Comparison of ENCODE assay signal across 8 mouse cellular contexts in genomic region chr19:7441493-7441892, GRCm38 (mm10). TPM values are rescaled to one million over a fixed set of nuclear protein-coding genes. Genes with fewer than 3 reads are reported as not detected.
A peak's percentile ranks its signal among the peaks of the same experiment; 100 is the strongest.
DNase-seq lines count a peak whose midpoint lies in the region; ATAC-seq and TF ChIP-seq lines count a peak whose summit lies in the region.

No protein-coding gene starts in this region.

- in situ Hi-C loops in ES-E14 (cut with MboI; ENCODE audit: low sequenced_read_pairs in 2 of 2, unreplicated experiment in 2 of 2) = no loop called here

- peaks cover 2% of the 10 kb centered on the region in 2 experiments; a peak in 2 of 4 replicates for H3K4me1 ChIP-seq in ES-E14 (ENCODE audit: control insufficient read depth in 2 of 2, insufficient read depth in 2 of 2, low read length in 2 of 2, poor library complexity in 1 of 2)
- H3K4me1 ChIP-seq in heart, postnatal 0 days (ENCODE audit: control insufficient read depth, insufficient read depth) = no peaks in the 10 kb centered on the region
- H3K4me1 ChIP-seq in limb, embryonic 12.5 days (replicated peaks) = peaks cover 10% of the 10 kb centered on the region

- 0 out of 2 replicates have a peak, but pooled peaks cover 3% of the 10 kb centered on the region for H3K36me3 ChIP-seq in ES-E14 (ENCODE audit: control insufficient read depth, insufficient read depth, low read length, poor library complexity, severe bottlenecking)
- H3K36me3 ChIP-seq in heart, postnatal 0 days (replicated peaks; ENCODE audit: control insufficient read depth, insufficient read depth, low read length) = no peaks in the 10 kb centered on the region; the same call in 1 of the 2 replicates
- H3K36me3 ChIP-seq in limb, embryonic 12.5 days = 0 out of 2 replicates have a peak, but pooled peaks cover 12% of the 10 kb centered on the region

- peak; percentile 59 for DNase-seq in kidney, adult 18-20 months
- no peak for DNase-seq in kidney, adult 11 months
- peak; percentile 77 for DNase-seq in ES-E14 (ENCODE audit: low read depth, low spot score)
- peak; percentile 56 to 75 for DNase-seq in cerebellum, postnatal 25 days
- peak; percentile 44 for DNase-seq in heart, postnatal 0 days (ENCODE audit: low spot score)
- DNase-seq in naive thymus-derived CD4-positive, alpha-beta T cell, adult 2 months (ENCODE audit: low read depth) = peak; percentile 79
- peak; percentile 77 for DNase-seq in thymus, postnatal 14 days

- no peaks in the 10 kb centered on the region for H3K9me3 ChIP-seq in ES-E14 (ENCODE audit: control insufficient read depth, insufficient read depth, low read depth, low read length)
- no peaks in the 10 kb centered on the region for H3K9me3 ChIP-seq in heart, postnatal 0 days (replicated peaks; ENCODE audit: control insufficient read depth, low read length)
- no peaks in the 10 kb centered on the region for H3K9me3 ChIP-seq in limb, embryonic 12.5 days

- peak; percentile 55 for TF ChIP-seq CTCF in heart, postnatal 0 days (IDR thresholded peaks at IDR 0.05; ENCODE audit: low read depth)

- H3K27me3 ChIP-seq in heart, postnatal 0 days (ENCODE audit: control insufficient read depth, insufficient read depth, low read length) = no peaks in the 10 kb centered on the region
- H3K27me3 ChIP-seq in limb, embryonic 12.5 days = no peaks in the 10 kb centered on the region

- H3K4me3 ChIP-seq in ES-E14 (ENCODE audit: insufficient read depth in 1 of 2, low read depth in 1 of 2, low read length in 2 of 2, poor library complexity in 1 of 2, severe bottlenecking in 1 of 2) = peak overlapping the region; percentile 42 to 45
- no peak overlapping the region for H3K4me3 ChIP-seq in heart, postnatal 0 days (ENCODE audit: low read depth, low read length)
- 0 out of 2 replicates have a peak overlapping the region, but pooled peaks have one; percentile 14 for H3K4me3 ChIP-seq in limb, embryonic 12.5 days (replicated peaks)

- no peak for TF ChIP-seq EP300 in heart, postnatal 0 days (IDR thresholded peaks at IDR 0.05; ENCODE audit: low read depth)

- no peak overlapping the region for H3K27ac ChIP-seq in ES-E14 (ENCODE audit: insufficient read depth, low read depth, low read length, poor library complexity, severe bottlenecking)
- no peak overlapping the region for H3K27ac ChIP-seq in heart, postnatal 0 days (ENCODE audit: low read depth)
- H3K27ac ChIP-seq in limb, embryonic 12.5 days = peak overlapping the region; percentile 73

- no peak for ATAC-seq in heart, postnatal 0 days (ENCODE audit: insufficient read depth, low read depth)
- ATAC-seq in limb, embryonic 12.5 days (ENCODE audit: insufficient number of reproducible peaks, insufficient read depth, low FRiP score, low TSS enrichment, low read depth) = peak; percentile 52; the same call in 1 of the 2 replicates

- H3K4me2 ChIP-seq in heart, postnatal 0 days (ENCODE audit: low read depth, low read length) = no peak overlapping the region
- peak overlapping the region; percentile 39 for H3K4me2 ChIP-seq in limb, embryonic 12.5 days

- 51% methylated on average over 14 of the region's 14 CpGs for WGBS in heart, postnatal 0 days
- WGBS in limb, embryonic 12.5 days = 47% methylated on average over 14 of the region's 14 CpGs

- peak overlapping the region; percentile 56; the same call in 1 of the 2 replicates for H3K9ac ChIP-seq in ES-E14 (ENCODE audit: insufficient read depth, low read depth, low read length, poor library complexity, severe bottlenecking)
- no peak overlapping the region for H3K9ac ChIP-seq in heart, postnatal 0 days (replicated peaks; ENCODE audit: low read depth, low read length)
- H3K9ac ChIP-seq in limb, embryonic 12.5 days (replicated peaks) = no peak overlapping the region

TF ChIP-seq in ES-E14, 5 proteins besides CTCF, POLR2A, EP300 and RAD21:
- no peak for TF ChIP-seq HCFC1 (IDR thresholded peaks at IDR 0.05; ENCODE audit: borderline replicate concordance, insufficient read depth, low read length)
- no peak for TF ChIP-seq ZC3H11A (IDR thresholded peaks at IDR 0.05; ENCODE audit: borderline replicate concordance, low read depth, low read length)
- TF ChIP-seq CHD2 (IDR thresholded peaks at IDR 0.05; ENCODE audit: low read depth, low read length) = no peak
- no peak for TF ChIP-seq MAFK (IDR thresholded peaks at IDR 0.05; ENCODE audit: insufficient read depth, low read depth, low read length)
- no peak for TF ChIP-seq ZNF384 (IDR thresholded peaks at IDR 0.05; ENCODE audit: low read depth, low read length)

RNA-seq across cellular contexts. Expression of gene 2700081O15Rik, which starts 24.1 kb away (rescaled TPM):
- total RNA-seq in ES-E14 (2012; rRNA removed) = 28.3 and 40.4 TPM in 2 replicates
- total RNA-seq in heart, postnatal 0 days (2014; rRNA removed; ENCODE audit: low replicate concordance) = 29.6 and 44.0 TPM in 2 replicates
- polyA plus RNA-seq in heart, postnatal 0 days (2015; fragmentation: Nextera tagmentation; extraction: Ambion mirVana) = 2.1 and 2.3 TPM in 2 replicates
- polyA plus RNA-seq in limb, embryonic 12.5 days (2016; fragmentation: Nextera tagmentation; extraction: Ambion mirVana) = 11.0 and 12.0 TPM in 2 replicates

RNA-seq across cellular contexts. Expression of gene Rtn3, which starts 41.6 kb away (rescaled TPM):
- total RNA-seq in ES-E14 (2012; rRNA removed) = 70.5 and 78.6 TPM in 2 replicates
- total RNA-seq in heart, postnatal 0 days (2014; rRNA removed; ENCODE audit: low replicate concordance) = 67.7 and 70.4 TPM in 2 replicates
- 99.7 and 105 TPM in 2 replicates for polyA plus RNA-seq in heart, postnatal 0 days (2015; fragmentation: Nextera tagmentation; extraction: Ambion mirVana)
- 99.6 and 105 TPM in 2 replicates for polyA plus RNA-seq in limb, embryonic 12.5 days (2016; fragmentation: Nextera tagmentation; extraction: Ambion mirVana)

RNA-seq across cellular contexts. Expression of gene Atl3, which starts 52.3 kb away (rescaled TPM):
- total RNA-seq in ES-E14 (2012; rRNA removed) = 24.9 and 26.6 TPM in 2 replicates
- total RNA-seq in heart, postnatal 0 days (2014; rRNA removed; ENCODE audit: low replicate concordance) = 15.2 and 17.1 TPM in 2 replicates
- 5.4 and 6.3 TPM in 2 replicates for polyA plus RNA-seq in heart, postnatal 0 days (2015; fragmentation: Nextera tagmentation; extraction: Ambion mirVana)
- 10.8 and 11.9 TPM in 2 replicates for polyA plus RNA-seq in limb, embryonic 12.5 days (2016; fragmentation: Nextera tagmentation; extraction: Ambion mirVana)

RNA-seq across cellular contexts. Expression of gene Spindoc, which starts 58.7 kb away (rescaled TPM):
- total RNA-seq in ES-E14 (2012; rRNA removed) = 36.8 and 40.0 TPM in 2 replicates
- total RNA-seq in heart, postnatal 0 days (2014; rRNA removed; ENCODE audit: low replicate concordance) = 22.0 and 38.7 TPM in 2 replicates
- 11.7 and 13.7 TPM in 2 replicates for polyA plus RNA-seq in heart, postnatal 0 days (2015; fragmentation: Nextera tagmentation; extraction: Ambion mirVana)
- polyA plus RNA-seq in limb, embryonic 12.5 days (2016; fragmentation: Nextera tagmentation; extraction: Ambion mirVana) = 41.2 and 45.1 TPM in 2 replicates
